Mouse (Mus musculus): Measurements from ENCODE around the gene Olfr1393.

Olfr1393 gene

DNA sequence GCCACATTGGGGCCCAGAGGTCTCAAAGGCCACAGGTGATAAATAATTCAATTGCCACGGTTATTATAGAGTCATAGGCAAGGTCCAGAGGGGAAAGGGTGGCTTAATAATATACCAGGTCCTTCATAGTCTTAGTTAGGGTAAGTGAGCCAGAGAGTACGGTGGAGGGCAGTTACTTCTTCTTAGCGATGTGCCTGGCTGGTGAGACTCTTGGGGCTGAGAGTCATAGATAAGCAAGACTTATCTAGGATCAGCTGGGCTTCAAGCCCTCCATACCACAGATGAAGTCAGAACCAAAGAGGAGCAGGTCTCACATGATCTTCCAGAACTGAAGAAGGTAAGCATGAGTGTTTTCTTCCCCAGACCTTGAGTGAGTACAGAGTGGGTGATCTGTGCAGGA, at the start of gene Olfr1393:
Gene Olfr1393 (plus strand): TSS at position 83 of the 400 bp plus-strand sequence.
- DNase-seq = no peak

- DNase-seq = no peak
Measured at GRCm38 (mm10) chr11:49232781-49233180, 45.3 kb upstream of the Olfr1393 start.

GRCm38 (mm10) chr11:49235459-49236207, 42.5 kb upstream of the Olfr1393 start:
- no peak for DNase-seq

- no peak for DNase-seq
Measured at GRCm38 (mm10) chr11:49236891-49237290, 41.2 kb upstream of the Olfr1393 start.

- DNase-seq = no peak
Measured at GRCm38 (mm10) chr11:49237532-49237931, 40.6 kb upstream of the Olfr1393 start.

DNA sequence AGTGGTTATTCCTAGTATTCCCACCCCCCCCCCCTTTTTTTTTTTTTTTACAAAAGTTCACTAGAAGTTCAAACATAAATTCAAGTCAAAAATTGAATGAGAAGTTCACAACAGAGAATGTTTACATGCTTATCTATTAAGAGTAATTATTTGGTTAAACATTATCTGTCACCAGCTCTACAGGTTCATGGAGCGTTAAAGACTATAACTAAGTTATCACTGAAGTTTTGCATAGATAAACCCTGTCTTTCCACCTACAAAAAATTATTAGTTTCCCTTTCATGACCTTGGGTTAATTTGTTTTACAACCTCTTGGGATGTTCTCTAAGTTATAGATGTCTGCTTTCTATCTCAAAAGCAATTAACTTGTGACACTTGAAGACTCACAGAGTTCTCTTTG, 37.8 kb upstream of the Olfr1393 start:
- no peak for DNase-seq

- DNase-seq = no peak
Measured at GRCm38 (mm10) chr11:49240874-49241273, 37.2 kb upstream of the Olfr1393 start.

GRCm38 (mm10) chr11:49241471-49241870, 36.6 kb upstream of the Olfr1393 start:
- DNase-seq = no peak

DNA sequence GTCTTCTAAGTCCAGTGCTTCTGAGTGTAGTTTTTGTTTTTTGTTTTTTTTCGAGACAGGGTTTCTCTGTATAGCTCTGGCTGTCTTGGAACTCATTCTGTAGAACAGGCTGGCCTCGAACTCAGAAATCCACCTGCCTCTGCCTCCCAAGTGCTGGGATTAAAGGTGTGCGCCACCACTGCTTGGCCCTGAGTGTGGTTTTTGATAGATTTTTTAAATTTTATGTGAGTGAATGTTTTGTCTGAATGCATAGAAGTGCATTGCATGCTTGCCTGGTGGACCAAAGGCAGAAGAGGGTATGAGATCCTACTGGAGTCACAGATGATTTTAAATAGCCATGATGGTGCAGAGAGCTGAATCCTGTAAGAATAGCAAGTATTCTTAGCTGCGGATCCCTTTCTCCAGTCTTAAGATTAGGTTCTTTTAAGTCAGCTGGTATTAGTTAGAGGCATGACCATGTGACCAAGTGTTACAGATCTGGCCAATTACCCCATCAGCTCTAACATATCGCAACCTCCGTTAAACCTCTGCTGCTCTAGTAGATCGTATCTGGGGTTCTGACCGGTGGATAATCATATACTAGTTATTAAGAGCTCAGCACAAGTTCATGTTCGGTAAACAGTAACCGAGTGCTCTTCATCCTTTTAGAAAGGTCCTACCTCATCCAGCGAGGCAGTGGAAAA, 35.0 kb upstream of the Olfr1393 start:
- no peak for DNase-seq

DNA sequence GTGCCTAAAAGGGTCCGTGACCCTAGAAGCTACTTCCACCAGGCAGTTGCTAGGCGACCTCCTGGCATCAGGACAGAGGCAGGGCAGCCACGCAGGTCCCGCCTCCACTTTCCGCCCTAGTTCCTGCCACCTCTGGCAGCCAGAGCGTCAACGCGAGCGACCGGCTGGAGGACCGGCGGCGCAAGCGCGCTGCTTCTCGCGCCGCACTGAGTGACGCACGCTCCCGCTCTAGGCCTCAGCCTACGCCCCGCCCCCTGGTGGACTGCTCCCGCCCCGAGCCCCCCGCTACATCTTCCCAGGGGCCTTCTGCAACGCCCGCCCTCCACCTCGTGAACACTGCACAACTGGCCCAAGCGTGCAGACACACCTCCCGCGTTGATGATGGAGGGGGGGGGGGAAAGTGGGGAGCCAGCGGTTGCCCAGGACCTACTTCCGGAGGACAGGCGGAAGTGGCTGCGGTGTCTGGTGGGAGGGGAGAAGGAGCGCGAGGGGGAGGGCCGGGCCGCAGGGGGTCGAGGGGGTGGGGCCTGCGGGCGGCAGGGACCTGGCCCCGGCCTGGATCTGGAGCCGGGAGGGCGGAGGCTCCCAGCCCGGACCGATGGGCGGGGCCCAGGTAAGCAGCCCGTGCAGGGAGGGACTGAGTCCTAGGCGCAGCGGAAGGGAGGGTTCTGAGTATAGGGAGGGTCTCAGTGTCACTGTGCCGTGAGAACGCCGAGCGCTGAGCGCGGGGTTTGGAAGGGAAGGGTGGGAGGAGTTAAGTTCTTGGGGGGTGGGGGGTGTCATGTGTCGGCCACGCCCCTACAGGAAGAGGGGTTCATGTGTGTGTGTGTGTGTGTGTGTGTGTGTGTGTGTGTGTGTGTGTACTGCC, 34.1 kb upstream of the Olfr1393 start, which contains the start of gene Mgat1:
Gene Mgat1 (plus strand): TSS at position 465 of the 868 bp plus-strand sequence.
- peak; percentile 92 for DNase-seq

GRCm38 (mm10) chr11:49244595-49244930, 33.5 kb upstream of the Olfr1393 start:
- DNase-seq = no peak

DNA sequence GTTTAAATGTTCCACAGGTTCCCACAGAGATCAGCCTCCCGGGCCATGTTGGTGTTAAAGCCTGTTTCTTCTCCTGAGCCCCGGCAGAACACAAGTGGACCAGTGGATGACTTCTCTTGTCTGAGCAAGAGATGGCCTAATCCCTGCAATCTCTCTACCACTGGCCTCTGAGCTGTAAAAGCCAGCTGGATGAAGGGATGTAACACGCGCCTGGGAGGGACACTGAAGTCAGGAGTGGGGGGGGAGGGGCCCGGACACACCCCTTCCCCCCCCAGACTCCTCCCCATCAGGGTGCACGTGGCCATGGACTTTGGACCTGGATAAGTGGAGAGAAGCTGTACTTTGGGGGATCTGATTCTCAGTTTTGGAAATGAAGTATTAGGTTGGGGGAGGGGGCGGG, 32.9 kb upstream of the Olfr1393 start:
- peak; percentile 77 for DNase-seq

GRCm38 (mm10) chr11:49245634-49246415, 32.3 kb upstream of the Olfr1393 start:
- no peak for DNase-seq

DNA sequence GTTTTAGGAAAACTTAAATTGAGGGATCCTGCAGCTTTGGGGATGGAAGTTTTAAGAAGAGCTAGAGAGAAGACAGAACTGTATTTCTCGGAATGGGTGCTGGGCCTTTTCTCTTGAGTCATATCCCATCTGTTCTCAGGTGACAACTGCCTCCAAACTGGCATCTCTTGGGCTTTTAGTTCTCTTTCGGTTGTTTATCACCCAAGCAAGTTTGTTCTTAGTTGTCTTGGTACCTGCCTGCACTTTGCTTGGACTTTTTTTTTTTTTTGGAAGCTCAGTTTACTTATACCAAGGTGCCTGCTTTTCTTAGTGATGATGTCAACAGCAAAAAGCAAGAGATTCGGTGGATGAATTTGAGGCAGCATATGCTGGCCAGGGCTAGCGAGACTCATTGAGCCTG, 31.6 kb upstream of the Olfr1393 start:
- no peak for DNase-seq

GRCm38 (mm10) chr11:49247255-49247654, 30.8 kb upstream of the Olfr1393 start:
- no peak for DNase-seq

DNA sequence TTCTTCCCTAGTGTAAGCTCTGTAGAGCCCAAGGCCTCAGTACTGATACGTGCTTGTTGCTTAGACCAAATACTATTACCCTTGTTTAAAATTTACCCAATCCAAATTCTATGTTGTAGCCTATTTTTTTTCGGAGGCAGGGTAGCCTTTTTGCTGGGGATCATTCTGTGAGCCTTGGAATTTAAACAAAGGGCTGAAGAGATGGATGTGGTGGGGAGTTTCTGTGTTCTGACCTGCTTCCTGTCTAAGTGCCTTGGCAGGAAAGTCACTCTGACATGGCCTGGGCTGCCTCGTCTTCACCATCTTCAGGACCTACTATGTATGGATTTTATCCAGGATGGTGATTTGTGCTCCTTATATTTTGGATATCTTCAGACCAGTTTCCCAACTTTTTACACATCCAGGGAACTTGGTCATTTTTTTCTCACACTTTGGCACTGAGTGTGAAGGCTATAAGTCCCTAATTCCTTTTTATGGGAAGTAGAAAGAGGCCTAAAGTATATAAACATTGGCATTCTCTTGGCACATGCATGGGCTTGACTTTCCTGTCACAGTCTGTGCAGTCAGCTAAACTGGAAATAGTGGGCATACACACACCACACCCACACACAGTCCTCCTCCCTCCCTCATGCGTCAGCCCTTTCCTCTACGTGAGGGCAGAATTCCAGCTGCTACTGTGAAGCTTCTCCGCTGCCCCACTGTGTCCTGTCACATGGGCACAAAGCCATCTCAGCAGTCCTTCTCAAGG, 29.7 kb upstream of the Olfr1393 start:
- peak; percentile 65 for DNase-seq

- DNase-seq = no peak
Measured at GRCm38 (mm10) chr11:49248974-49249700, 29.0 kb upstream of the Olfr1393 start.

GRCm38 (mm10) chr11:49249811-49250421, 28.2 kb upstream of the Olfr1393 start:
- peak; percentile 37 for DNase-seq

GRCm38 (mm10) chr11:49250422-49251379, 27.4 kb upstream of the Olfr1393 start:
- DNase-seq = peak; percentile 93

DNA sequence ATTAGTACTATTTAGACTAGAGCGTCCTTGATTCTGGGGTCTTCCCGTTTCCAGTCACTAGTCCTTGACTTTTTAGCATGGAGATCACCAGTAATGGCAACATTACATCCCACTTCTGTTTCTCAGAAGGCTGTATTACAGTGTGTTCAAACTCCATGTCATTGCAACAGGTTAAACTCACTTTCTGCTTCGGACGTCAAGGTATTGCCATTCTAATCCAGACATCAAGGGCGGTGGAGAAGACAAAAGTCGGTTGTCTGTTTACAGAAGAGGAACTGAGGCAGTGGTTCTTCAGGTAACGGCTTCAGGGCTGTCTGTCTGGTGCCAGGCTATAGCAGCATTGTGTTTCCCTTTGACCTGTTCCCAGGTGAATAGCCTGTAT, 26.7 kb upstream of the Olfr1393 start:
- no peak for DNase-seq

All from kidney, adult 18-20 months (tissue).